Mouse (Mus musculus) heart, adult 2 months (tissue): ENCODE data around the gene Pex12. TPM values are rescaled to one million over a fixed set of nuclear protein-coding genes. Genes with fewer than 3 reads are reported as not detected.
"Not testable (repeated sequence)": the region's sequence is repeated elsewhere in the genome, so short reads cannot be mapped to it uniquely, and the experiment has no call there.

Experiments used
- DNase-seq, 2 experiments: peaks; one replicate each; pipeline ENCODE4 v3.0.0; 2021
- H3K27ac ChIP-seq: fragments of 200-600 bp; 2 replicates; pipeline ENCODE4 v1.8.1; 2022
- H3K27me3 ChIP-seq: fragments of 200-500 bp; 2 replicates; pipeline ENCODE4 v1.6.1; 2012; ENCODE audit warnings: mild to moderate bottlenecking, low read length, inconsistent platforms, mixed read lengths; ENCODE audit not compliant: control insufficient read depth, insufficient read depth
- H3K36me3 ChIP-seq: fragments of 200-500 bp; 2 replicates; pipeline ENCODE4 v1.6.1; 2012; ENCODE audit warnings: low read length, inconsistent platforms; ENCODE audit not compliant: control insufficient read depth, insufficient read depth
- H3K4me1 ChIP-seq: fragments of 200-500 bp; 2 replicates; pipeline ENCODE4 v1.6.1; 2011; ENCODE audit warnings: low read length; ENCODE audit not compliant: control insufficient read depth, insufficient read depth
- H3K4me3 ChIP-seq: fragments of 200-600 bp; 2 replicates; pipeline ENCODE4 v1.8.1; 2022
- H3K79me2 ChIP-seq: fragments of 200-500 bp; replicated peaks from 2 replicates; pipeline ENCODE4 v1.6.1; 2012; ENCODE audit warnings: mild to moderate bottlenecking, inconsistent platforms, low read length, moderate library complexity, mixed read lengths; ENCODE audit not compliant: control insufficient read depth, insufficient read depth
- H3K9ac ChIP-seq: fragments of 200-500 bp; 2 replicates; pipeline ENCODE4 v1.6.1; 2012; ENCODE audit warnings: low read depth, mild to moderate bottlenecking, control low read depth, inconsistent platforms, low read length, mixed read lengths
- CTCF ChIP-seq: fragments of 200-600 bp; IDR thresholded peaks from 2 replicates; pipeline ENCODE4 v1.8.1; 2022; ENCODE audit warnings: antibody characterized with exemption, mild to moderate bottlenecking, moderate library complexity
- EP300 ChIP-seq: fragments of 200-500 bp; IDR thresholded peaks from 2 replicates; pipeline ENCODE4 v1.6.1; 2011; ENCODE audit warnings: low read depth, low read length, control low read depth; ENCODE audit not compliant: insufficient read depth
- POLR2A ChIP-seq: fragments of 200-500 bp; IDR thresholded peaks from 2 replicates; pipeline ENCODE4 v1.6.1; 2011; ENCODE audit warnings: mild to moderate bottlenecking, low read depth, low read length, control low read depth; ENCODE audit not compliant: insufficient read depth
- WGBS: fragments of 180-500 bp; shearing (Covaris S2); methylation state at CpG from one replicate; pipeline ENCODE4 v1.1.7; 2018; 5-methylcytosine and 5-hydroxymethylcytosine counted together
- intact Hi-C: fragments of 180-260 bp; cut with DNase I; formaldehyde crosslinking; loops from one replicate; pipeline ENCODE4 v1.15.1; 2025
- long read RNA-seq: library from polyadenylated mRNA; stranded (forward); transcript quantifications from one replicate; pipeline ENCODE4 v2.0.0, GENCODE M21; 2021
- polyA plus RNA-seq: library from polyadenylated mRNA; depleted of rRNA; stranded (reverse); fragments of >200 nt; gene quantifications from 2 replicates; pipeline ENCODE4 v1.2.3, GENCODE M21; 2012; rRNA removed
- total RNA-seq, 2 experiments: library from RNA; stranded (reverse); gene quantifications; 2 replicates each; pipeline ENCODE4 v1.2.3; 2021

The Pex12 gene
- 10 to 100 TPM in 1 of 2 experiments, 1 to 10 TPM in 1; 8.7 to 13.5 TPM for total RNA-seq
- 7.2 and 8.6 TPM in 2 replicates for polyA plus RNA-seq
- long read RNA-seq, transcript Pex12-202 (4 exons, 2,389 nt) = major isoform, 7 of 12 reads
- long read RNA-seq, partial matches to known transcripts = 0 of 12 reads
- long read RNA-seq, other reads (novel, unspliced or antisense) = 2 of 12 reads

DNA sequence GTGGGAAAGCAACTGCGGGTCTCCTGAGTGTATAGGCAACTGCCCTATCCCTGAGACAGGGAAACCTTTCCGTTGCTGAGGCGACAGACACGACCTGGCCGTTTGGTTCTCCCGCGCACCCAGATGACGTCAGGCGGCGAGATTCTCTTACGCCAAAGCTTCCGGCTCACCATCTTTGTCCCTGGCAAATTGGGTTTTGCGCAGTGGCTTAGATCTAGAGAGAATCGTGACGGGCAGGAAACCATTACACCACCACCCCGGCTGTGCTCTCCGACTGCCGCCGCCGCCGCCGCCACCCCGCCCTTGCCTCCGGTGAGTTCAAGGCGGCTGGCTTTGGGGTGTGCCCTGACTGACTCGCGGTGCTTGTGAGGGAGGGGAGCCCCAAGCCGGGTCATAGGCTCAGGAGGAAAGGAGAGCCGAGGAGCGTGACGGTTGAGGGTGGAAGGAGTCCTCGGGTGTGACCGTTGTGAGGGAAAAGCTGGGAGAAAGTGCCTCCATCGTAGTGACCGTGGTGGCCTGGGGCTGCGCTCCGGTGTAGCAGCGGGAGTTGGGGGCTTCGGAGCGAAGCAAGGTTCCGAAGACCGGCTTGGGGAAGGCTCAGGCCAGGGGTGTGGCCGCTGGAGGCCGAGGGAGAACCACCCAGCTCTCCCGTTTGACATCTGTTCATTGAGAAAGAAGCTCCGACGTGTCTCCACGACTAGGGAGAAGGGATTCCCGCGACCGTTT is at the start of gene Pex12:
Gene Pex12 (minus strand): TSS at position 61 of the 726 bp plus-strand sequence.
- intact Hi-C loops = no loop called here
- H3K36me3 ChIP-seq = no peaks in the 10 kb centered on the region; the same call in none of the 2 replicates
- TF ChIP-seq EP300 = peak; percentile 81; the same call in 1 of the 2 replicates
- TF ChIP-seq CTCF = no peak
- TF ChIP-seq POLR2A = peak; percentile 83

DNA sequence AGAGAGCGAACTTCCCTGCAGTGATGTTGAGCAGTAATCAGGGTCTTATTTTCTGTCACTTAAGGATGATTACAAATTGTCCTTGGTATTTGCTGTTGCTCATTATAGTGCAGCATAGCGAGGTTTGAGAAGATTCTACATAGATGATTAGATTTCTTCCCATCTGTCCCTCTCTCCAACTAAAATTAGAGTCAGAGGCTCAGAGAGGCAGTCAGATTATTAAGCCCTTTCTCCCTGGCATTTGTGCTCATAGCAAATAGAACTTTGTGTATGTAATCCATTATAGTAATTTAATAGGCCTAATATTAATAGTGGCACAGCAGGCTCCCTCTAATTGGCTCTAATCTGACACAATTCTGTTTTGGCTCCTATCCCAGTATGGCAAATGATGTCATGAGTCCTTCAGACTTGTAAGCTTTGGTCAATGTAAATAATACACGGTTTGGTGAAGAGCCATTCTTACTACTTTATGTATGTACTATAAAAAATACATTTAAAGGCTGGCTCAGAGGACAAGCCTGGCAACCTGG is 39.4 kb upstream of the Pex12 start:
- WGBS = 84% methylated on average over 3 of the region's 3 CpGs

More for the DNA sequence above, at the start of gene Pex12:
- under 1% methylated on average over 51 of the region's 51 CpGs for WGBS
- Histone ChIP-seq H3K79me2 (peaks cover 6% of the 10 kb centered on the region; the same call in 1 of the 2 replicates), H3K27ac (peak within 1 kb of the TSS; percentile 83), H3K27me3 (no peaks in the 10 kb centered on the region), H3K4me3 (peak within 1 kb of the TSS; percentile 59), H3K9ac (peak within 1 kb of the TSS; percentile 95), H3K4me1 (peaks cover 5% of the 10 kb centered on the region)
- DNase-seq = peak; percentile 93 to 95

DNA sequence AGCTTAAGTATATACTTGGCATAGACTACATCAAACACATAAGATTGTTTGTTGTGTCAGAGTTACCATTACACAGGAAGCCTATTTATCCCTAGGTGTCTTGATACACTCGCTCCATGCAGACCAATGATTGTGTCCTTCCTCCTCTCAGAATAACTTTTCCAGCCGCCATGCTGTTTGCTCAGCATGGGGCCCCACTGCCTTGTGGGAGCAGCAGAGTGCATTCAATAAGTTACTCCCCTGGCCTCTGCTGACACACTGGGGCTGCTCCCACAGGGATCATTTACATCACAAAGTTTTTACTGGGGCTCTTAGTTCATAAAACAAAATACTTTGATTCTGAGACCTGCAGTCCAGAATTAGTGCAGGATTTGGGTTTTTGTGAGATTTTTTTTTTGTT is 37.3 kb upstream of the Pex12 start:
- H3K4me3 ChIP-seq = no peak overlapping the region
- DNase-seq = no peak
- no peaks in the 10 kb centered on the region for H3K79me2 ChIP-seq
- H3K27me3 ChIP-seq = no peaks in the 10 kb centered on the region
- intact Hi-C loops = no loop called here
- WGBS = 85% methylated on average over 2 of the region's 2 CpGs
- no peak overlapping the region for H3K27ac ChIP-seq
- H3K4me1 ChIP-seq = no peaks in the 10 kb centered on the region
- no peak for TF ChIP-seq EP300
- TF ChIP-seq CTCF = no peak
- TF ChIP-seq POLR2A = no peak
- peaks cover 2% of the 10 kb centered on the region; the same call in 1 of the 2 replicates for H3K36me3 ChIP-seq
- no peak overlapping the region for H3K9ac ChIP-seq

More for the DNA sequence above, 39.4 kb upstream of the Pex12 start:
- Histone ChIP-seq H3K4me3 (no peak overlapping the region), H3K79me2 (no peaks in the 10 kb centered on the region), H3K27me3 (no peaks in the 10 kb centered on the region), H3K4me1 (no peaks in the 10 kb centered on the region), H3K27ac (no peak overlapping the region), H3K36me3 (peaks cover 2% of the 10 kb centered on the region; the same call in 1 of the 2 replicates), H3K9ac (no peak overlapping the region)
- intact Hi-C loops = no loop called here
- no peak for DNase-seq
- TF ChIP-seq CTCF (no peak), EP300 (no peak), POLR2A (no peak)

- peaks cover 2% of the 10 kb centered on the region; the same call in 1 of the 2 replicates for H3K36me3 ChIP-seq
Observed at GRCm38 (mm10) chr11:83335826-83336225, 33.4 kb upstream of the Pex12 start.

GRCm38 (mm10) chr11:83327427-83327826 is 25.0 kb upstream of the Pex12 start:
- Histone ChIP-seq H3K4me1 (no peaks in the 10 kb centered on the region), H3K27me3 (no peaks in the 10 kb centered on the region), H3K27ac (no peak overlapping the region), H3K9ac (no peak overlapping the region), H3K79me2 (no peaks in the 10 kb centered on the region), H3K36me3 (peaks cover 5% of the 10 kb centered on the region), H3K4me3 (no peak overlapping the region)
- 61% methylated on average over 3 of the region's 3 CpGs for WGBS
- DNase-seq = peak; percentile 29 to 51
- intact Hi-C loops = loop anchor here (2.0 kb wide), 1 partner anchor 97 kb away; no protein-coding TSS in a partner anchor
- TF ChIP-seq EP300 = no peak
- peak; percentile 77 for TF ChIP-seq CTCF
- no peak for TF ChIP-seq POLR2A

More at GRCm38 (mm10) chr11:83335826-83336225, 33.4 kb upstream of the Pex12 start:
- intact Hi-C loops = no loop called here
- Histone ChIP-seq H3K27ac (no peak overlapping the region), H3K9ac (no peak overlapping the region), H3K79me2 (no peaks in the 10 kb centered on the region), H3K27me3 (no peaks in the 10 kb centered on the region), H3K4me1 (no peaks in the 10 kb centered on the region), H3K4me3 (no peak overlapping the region)
- TF ChIP-seq POLR2A (no peak), CTCF (no peak), EP300 (no peak)
- WGBS = 86% methylated on average over 7 of the region's 7 CpGs
- DNase-seq = no peak

GRCm38 (mm10) chr11:83326692-83327091 is 24.3 kb upstream of the Pex12 start:
- H3K79me2 ChIP-seq, H3K4me3 ChIP-seq, H3K36me3 ChIP-seq, H3K9ac ChIP-seq, H3K27ac ChIP-seq, H3K4me1 ChIP-seq, DNase-seq, H3K27me3 ChIP-seq: not testable (repeated sequence)
- intact Hi-C loops = loop anchor here (2.0 kb wide), 1 partner anchor 98 kb away; no protein-coding TSS in a partner anchor
- 85% methylated on average over 3 of the region's 3 CpGs for WGBS
- TF ChIP-seq CTCF = peak; percentile 11; the same call in 1 of the 2 replicates
